Mouse (Mus musculus): ENCODE results near the gene Naglu. TPM values are rescaled to one million over a fixed set of nuclear protein-coding genes. Genes with fewer than 3 reads are reported as not detected.

The Naglu gene
- total and polyA plus RNA-seq, 2 experiments from 2014 or later = 12.6 to 14.9 TPM

- Histone ChIP-seq H3K4me1 (ENCODE audit: insufficient read depth) (peaks cover 4% of the 10 kb centered on the region; the same call in 1 of the 2 replicates), H3K36me3 (ENCODE audit: insufficient read depth) (peaks cover 48% of the 10 kb centered on the region), H3K4me3 (ENCODE audit: low read depth, low read length) (no peak overlapping the region), H3K9me3 (ENCODE audit: low read length) (no peaks in the 10 kb centered on the region), H3K27me3 (ENCODE audit: insufficient read depth, low read length) (no peaks in the 10 kb centered on the region), H3K27ac (ENCODE audit: low read depth, low read length) (no peak overlapping the region), H3K4me2 (ENCODE audit: low read depth) (no peak overlapping the region), H3K9ac (no peak overlapping the region)
- no peak for DNase-seq
- 85% methylated on average over 14 of the region's 14 CpGs for WGBS
- ATAC-seq = no peak
- no peak for TF ChIP-seq CTCF (IDR thresholded peaks at IDR 0.05; ENCODE audit: low read depth)
These were observed 6.7 kb upstream of the Naglu start for GRCm38 (mm10) chr11:101062971-101063675.

- no peaks in the 10 kb centered on the region for H3K9me3 ChIP-seq (ENCODE audit: low read length)
- peaks cover 41% of the 10 kb centered on the region for H3K36me3 ChIP-seq (ENCODE audit: insufficient read depth)
- H3K9ac ChIP-seq = no peak overlapping the region
- TF ChIP-seq CTCF (IDR thresholded peaks at IDR 0.05; ENCODE audit: low read depth) = no peak
- H3K4me3 ChIP-seq (ENCODE audit: low read depth, low read length) = no peak overlapping the region
- peak overlapping the region; percentile 31; the same call in 1 of the 2 replicates for H3K27ac ChIP-seq (ENCODE audit: low read depth, low read length)
- 52% methylated on average over 12 of the region's 12 CpGs for WGBS
- no peak overlapping the region for H3K4me2 ChIP-seq (ENCODE audit: low read depth)
- peaks cover 4% of the 10 kb centered on the region; the same call in 1 of the 2 replicates for H3K4me1 ChIP-seq (ENCODE audit: insufficient read depth)
- no peak for DNase-seq
- H3K27me3 ChIP-seq (ENCODE audit: insufficient read depth, low read length) = no peaks in the 10 kb centered on the region
- peak; percentile 40 for ATAC-seq
These were observed 6.0 kb upstream of the Naglu start for GRCm38 (mm10) chr11:101063676-101064327.

DNA sequence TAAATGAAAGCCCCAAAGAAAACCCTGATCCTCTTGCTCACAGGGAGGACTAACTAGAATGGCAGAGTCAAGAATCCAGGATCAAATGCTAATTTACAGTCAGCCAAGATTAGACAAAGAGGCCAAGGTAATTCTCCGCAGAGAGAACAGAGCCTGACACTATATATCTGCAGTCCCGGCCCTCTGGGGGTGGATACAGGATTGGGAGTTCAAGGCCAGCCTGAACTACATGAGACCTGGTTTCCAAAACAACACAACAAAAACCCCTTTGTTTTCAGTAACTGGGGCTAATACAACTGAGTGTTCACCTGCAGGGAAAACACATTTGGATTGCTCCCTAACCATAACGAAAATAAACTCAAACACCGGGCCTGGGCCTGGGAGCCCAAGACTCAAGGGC, 5.3 kb upstream of the Naglu start:
- peaks cover 4% of the 10 kb centered on the region; the same call in 1 of the 2 replicates for H3K4me1 ChIP-seq (ENCODE audit: insufficient read depth)
- no peak overlapping the region for H3K9ac ChIP-seq
- no peaks in the 10 kb centered on the region for H3K27me3 ChIP-seq (ENCODE audit: insufficient read depth, low read length)
- H3K27ac ChIP-seq (ENCODE audit: low read depth, low read length) = no peak overlapping the region
- 80% methylated on average over 4 of the region's 4 CpGs for WGBS
- peaks cover 37% of the 10 kb centered on the region for H3K36me3 ChIP-seq (ENCODE audit: insufficient read depth)
- H3K4me2 ChIP-seq (ENCODE audit: low read depth) = no peak overlapping the region
- no peaks in the 10 kb centered on the region for H3K9me3 ChIP-seq (ENCODE audit: low read length)
- no peak for TF ChIP-seq CTCF (IDR thresholded peaks at IDR 0.05; ENCODE audit: low read depth)
- no peak for ATAC-seq
- H3K4me3 ChIP-seq (ENCODE audit: low read depth, low read length) = no peak overlapping the region
- no peak for DNase-seq

GRCm38 (mm10) chr11:101065002-101065401, 4.8 kb upstream of the Naglu start:
- ATAC-seq = no peak

DNA sequence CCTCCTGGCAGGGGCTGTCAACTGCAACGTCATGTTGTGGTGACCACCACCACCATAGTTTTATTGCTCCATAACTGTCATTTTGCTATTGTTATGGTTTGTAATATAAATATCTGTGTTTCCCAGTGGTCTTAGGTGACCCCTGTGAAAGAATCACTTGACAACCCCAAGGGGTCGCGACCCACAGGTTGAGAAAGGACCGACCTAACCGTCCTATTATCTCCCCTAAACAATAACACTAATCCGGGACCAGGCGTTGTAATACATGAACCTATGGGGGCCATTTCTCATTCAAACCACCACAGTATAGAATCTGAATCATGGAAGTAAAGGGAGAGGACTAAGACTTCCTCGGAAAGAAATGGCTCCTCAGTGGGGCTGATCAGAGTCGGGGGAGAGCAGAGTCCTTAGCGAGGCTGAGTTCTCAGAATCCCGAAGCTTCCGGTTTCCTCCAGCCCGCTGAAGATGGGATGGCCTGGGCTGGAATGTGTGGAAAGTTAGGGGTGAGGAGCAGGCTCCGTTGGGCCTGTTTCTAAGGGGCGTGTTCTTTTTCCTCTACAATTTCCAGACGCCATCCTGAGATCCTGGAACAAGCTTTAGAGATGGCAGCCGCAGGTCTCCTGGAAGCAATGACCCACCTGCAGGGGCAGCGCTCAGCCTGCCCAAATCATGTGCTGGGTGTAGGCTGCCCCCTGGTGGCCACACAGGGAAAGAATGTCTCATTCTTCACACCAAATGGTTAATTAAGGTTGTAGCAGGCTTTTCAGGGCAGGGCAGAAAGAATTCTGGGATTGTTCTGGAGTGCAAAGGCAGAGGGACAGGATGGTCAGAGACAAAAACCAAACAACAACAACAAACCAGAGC, 3.0 kb upstream of the Naglu start:
- Histone ChIP-seq H3K27me3 (ENCODE audit: insufficient read depth, low read length) (no peaks in the 10 kb centered on the region), H3K4me1 (ENCODE audit: insufficient read depth) (peaks cover 4% of the 10 kb centered on the region; the same call in 1 of the 2 replicates), H3K9me3 (ENCODE audit: low read length) (no peaks in the 10 kb centered on the region), H3K4me2 (ENCODE audit: low read depth) (peak overlapping the region; percentile 52), H3K36me3 (ENCODE audit: insufficient read depth) (peaks cover 21% of the 10 kb centered on the region), H3K27ac (ENCODE audit: low read depth, low read length) (no peak overlapping the region), H3K9ac (peak overlapping the region; percentile 22; the same call in 1 of the 2 replicates), H3K4me3 (ENCODE audit: low read depth, low read length) (peak overlapping the region; percentile 14; the same call in 1 of the 2 replicates)
- WGBS = 15% methylated on average over 18 of the region's 18 CpGs
- DNase-seq = peak; percentile 82
- TF ChIP-seq CTCF (IDR thresholded peaks at IDR 0.05; ENCODE audit: low read depth) = peak; percentile 98
- ATAC-seq = 0 out of 2 replicates have a peak, but pooled peaks have one; percentile 16

More at GRCm38 (mm10) chr11:101065002-101065401, 4.8 kb upstream of the Naglu start:
- Histone ChIP-seq H3K27me3 (ENCODE audit: insufficient read depth, low read length) (no peaks in the 10 kb centered on the region), H3K4me1 (ENCODE audit: insufficient read depth) (peaks cover 4% of the 10 kb centered on the region; the same call in 1 of the 2 replicates), H3K4me3 (ENCODE audit: low read depth, low read length) (no peak overlapping the region), H3K4me2 (ENCODE audit: low read depth) (no peak overlapping the region), H3K9ac (no peak overlapping the region), H3K36me3 (ENCODE audit: insufficient read depth) (peaks cover 31% of the 10 kb centered on the region), H3K9me3 (ENCODE audit: low read length) (no peaks in the 10 kb centered on the region), H3K27ac (ENCODE audit: low read depth, low read length) (no peak overlapping the region)
- 93% methylated on average over 9 of the region's 9 CpGs for WGBS
- no peak for DNase-seq
- TF ChIP-seq CTCF (IDR thresholded peaks at IDR 0.05; ENCODE audit: low read depth) = no peak

GRCm38 (mm10) chr11:101070189-101070527, 346 bp downstream of the Naglu start:
- peak overlapping the region; percentile 96 for H3K4me2 ChIP-seq (ENCODE audit: low read depth)
- H3K4me3 ChIP-seq (ENCODE audit: low read depth, low read length) = peak overlapping the region; percentile 69
- TF ChIP-seq CTCF (IDR thresholded peaks at IDR 0.05; ENCODE audit: low read depth) = no peak
- peak overlapping the region; percentile 84 for H3K9ac ChIP-seq
- H3K27ac ChIP-seq (ENCODE audit: low read depth, low read length) = peak overlapping the region; percentile 68
- H3K9me3 ChIP-seq (ENCODE audit: low read length) = no peaks in the 10 kb centered on the region
- ATAC-seq (peak; percentile 61), DNase-seq (no peak)
- 0% methylated on average over 30 of the region's 36 CpGs for WGBS
- H3K27me3 ChIP-seq (ENCODE audit: insufficient read depth, low read length) = no peaks in the 10 kb centered on the region
- H3K36me3 ChIP-seq (ENCODE audit: insufficient read depth) = no peaks in the 10 kb centered on the region
- H3K4me1 ChIP-seq (ENCODE audit: insufficient read depth) = peaks cover 4% of the 10 kb centered on the region; the same call in 1 of the 2 replicates
